Mouse (Mus musculus): ENCODE results near the gene Zfhx2. TPM values are rescaled to one million over a fixed set of nuclear protein-coding genes. Genes with fewer than 3 reads are reported as not detected.

Gene Zfhx2
- polyA plus RNA-seq, 1 experiment: 4.4 TPM

DNA sequence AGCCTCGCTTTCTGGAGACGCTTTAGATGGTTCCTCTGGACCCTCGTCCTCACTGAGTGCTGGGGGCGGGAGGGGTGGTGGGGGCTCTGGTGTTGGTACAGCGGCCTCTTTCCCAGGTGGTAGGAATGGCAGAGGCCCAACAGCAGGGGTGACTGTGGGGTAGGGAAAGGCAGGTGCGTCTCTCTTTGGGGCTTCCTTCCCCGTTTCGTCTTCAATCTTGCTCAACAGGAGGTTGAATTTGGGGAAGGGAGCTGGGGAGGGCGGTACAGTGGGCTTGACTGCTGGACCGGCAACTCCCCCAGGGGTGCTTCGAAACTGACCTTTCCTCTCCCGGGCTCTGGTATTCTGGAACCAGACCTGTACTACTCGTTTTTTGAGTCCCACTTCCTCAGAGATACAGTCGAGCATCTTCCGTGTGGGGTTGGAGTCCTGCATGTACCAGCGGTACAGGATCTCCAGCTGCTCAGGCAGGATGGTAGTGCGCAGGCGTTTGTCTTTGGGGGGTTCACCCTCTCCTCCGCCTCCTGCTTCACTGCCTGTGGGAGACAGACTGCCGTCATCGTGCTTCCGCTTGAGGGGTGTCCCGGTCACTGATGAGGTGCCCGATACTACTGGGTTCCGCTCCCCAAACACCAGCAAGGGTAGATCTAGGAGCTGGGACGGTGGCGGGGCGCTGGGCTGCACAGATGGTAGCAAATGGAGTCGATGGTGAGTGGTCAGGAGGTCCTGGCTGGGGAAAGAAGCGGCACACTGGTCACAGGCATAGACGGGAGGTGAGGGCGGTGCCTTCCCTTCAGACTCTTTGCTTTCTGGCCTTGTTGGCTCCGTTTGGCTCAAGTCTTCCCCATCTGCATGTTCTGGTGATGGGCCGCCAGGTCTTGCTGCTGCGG, 27.4 kb downstream of the Zfhx2 start:
- Histone ChIP-seq H3K27me3 (ENCODE audit: control insufficient read depth, insufficient read depth, low read length) (no peaks in the 10 kb centered on the region), H3K4me1 (ENCODE audit: control insufficient read depth, insufficient read depth, low read length) (peaks cover 10% of the 10 kb centered on the region), H3K4me3 (ENCODE audit: control insufficient read depth, low read depth, low read length) (peak overlapping the region; percentile 30), H3K27ac (ENCODE audit: control insufficient read depth, insufficient read depth, low read depth, low read length) (no peak overlapping the region), H3K36me3 (ENCODE audit: control insufficient read depth, insufficient read depth, low read length) (no peaks in the 10 kb centered on the region)
- TF ChIP-seq POLR2A (IDR thresholded peaks at IDR 0.05; ENCODE audit: control insufficient read depth, low read depth, low read length) (no peak), CTCF (IDR thresholded peaks at IDR 0.05; ENCODE audit: control insufficient read depth, insufficient read depth, insufficient replicate concordance, low read depth, low read length) (no peak)

GRCm38 (mm10) chr14:55063581-55064381, 28.3 kb downstream of the Zfhx2 start:
- H3K4me1 ChIP-seq (ENCODE audit: control insufficient read depth, insufficient read depth, low read length): peaks cover 10% of the 10 kb centered on the region
- no peaks in the 10 kb centered on the region for H3K36me3 ChIP-seq (ENCODE audit: control insufficient read depth, insufficient read depth, low read length)
- TF ChIP-seq POLR2A (IDR thresholded peaks at IDR 0.05; ENCODE audit: control insufficient read depth, low read depth, low read length): no peak; the same call in 1 of the 2 replicates
- TF ChIP-seq CTCF (IDR thresholded peaks at IDR 0.05; ENCODE audit: control insufficient read depth, insufficient read depth, insufficient replicate concordance, low read depth, low read length): no peak
- no peaks in the 10 kb centered on the region for H3K27me3 ChIP-seq (ENCODE audit: control insufficient read depth, insufficient read depth, low read length)
- H3K4me3 ChIP-seq (ENCODE audit: control insufficient read depth, low read depth, low read length): peak overlapping the region; percentile 11
- H3K27ac ChIP-seq (ENCODE audit: control insufficient read depth, insufficient read depth, low read depth, low read length): no peak overlapping the region

- Histone ChIP-seq H3K4me3 (ENCODE audit: control insufficient read depth, low read depth, low read length) (peak overlapping the region; percentile 11), H3K27ac (ENCODE audit: control insufficient read depth, insufficient read depth, low read depth, low read length) (no peak overlapping the region), H3K27me3 (ENCODE audit: control insufficient read depth, insufficient read depth, low read length) (no peaks in the 10 kb centered on the region), H3K36me3 (ENCODE audit: control insufficient read depth, insufficient read depth, low read length) (no peaks in the 10 kb centered on the region), H3K4me1 (ENCODE audit: control insufficient read depth, insufficient read depth, low read length) (peaks cover 10% of the 10 kb centered on the region)
- TF ChIP-seq CTCF (IDR thresholded peaks at IDR 0.05; ENCODE audit: control insufficient read depth, insufficient read depth, insufficient replicate concordance, low read depth, low read length): no peak
- TF ChIP-seq POLR2A (IDR thresholded peaks at IDR 0.05; ENCODE audit: control insufficient read depth, low read depth, low read length): no peak
Observed at GRCm38 (mm10) chr14:55063117-55063516, 29.0 kb downstream of the Zfhx2 start.

DNA sequence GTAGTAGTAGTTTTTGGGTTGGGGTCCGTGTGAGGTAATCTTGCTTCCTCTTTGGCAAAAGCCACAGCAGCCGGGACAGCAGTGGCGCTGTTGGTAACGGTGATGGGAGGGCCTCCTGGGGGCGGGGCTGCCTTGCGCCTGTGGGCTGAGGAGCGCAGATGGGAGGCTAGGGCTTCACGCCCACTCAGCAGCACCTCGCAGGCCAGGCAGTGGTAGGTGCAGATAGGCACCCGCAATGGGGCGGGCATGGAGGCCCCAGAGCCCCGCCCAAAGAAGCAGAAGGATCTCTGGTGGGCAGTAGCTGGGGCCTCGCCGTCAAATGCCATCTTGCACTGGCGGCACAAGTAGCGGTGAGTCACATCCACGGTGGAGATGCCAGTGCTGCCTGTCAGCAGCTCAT, 29.5 kb downstream of the Zfhx2 start:
- Histone ChIP-seq H3K36me3 (ENCODE audit: control insufficient read depth, insufficient read depth, low read length) (no peaks in the 10 kb centered on the region), H3K4me3 (ENCODE audit: control insufficient read depth, low read depth, low read length) (peak overlapping the region; percentile 10), H3K27me3 (ENCODE audit: control insufficient read depth, insufficient read depth, low read length) (no peaks in the 10 kb centered on the region), H3K27ac (ENCODE audit: control insufficient read depth, insufficient read depth, low read depth, low read length) (no peak overlapping the region), H3K4me1 (ENCODE audit: control insufficient read depth, insufficient read depth, low read length) (peaks cover 10% of the 10 kb centered on the region)
- TF ChIP-seq CTCF (IDR thresholded peaks at IDR 0.05; ENCODE audit: control insufficient read depth, insufficient read depth, insufficient replicate concordance, low read depth, low read length) (no peak), POLR2A (IDR thresholded peaks at IDR 0.05; ENCODE audit: control insufficient read depth, low read depth, low read length) (no peak)

- H3K4me1 ChIP-seq (ENCODE audit: control insufficient read depth, insufficient read depth, low read length): peaks cover 10% of the 10 kb centered on the region
- H3K27ac ChIP-seq (ENCODE audit: control insufficient read depth, insufficient read depth, low read depth, low read length): no peak overlapping the region
- H3K4me3 ChIP-seq (ENCODE audit: control insufficient read depth, low read depth, low read length): no peak overlapping the region
- no peaks in the 10 kb centered on the region for H3K36me3 ChIP-seq (ENCODE audit: control insufficient read depth, insufficient read depth, low read length)
- H3K27me3 ChIP-seq (ENCODE audit: control insufficient read depth, insufficient read depth, low read length): no peaks in the 10 kb centered on the region
- TF ChIP-seq POLR2A (IDR thresholded peaks at IDR 0.05; ENCODE audit: control insufficient read depth, low read depth, low read length) (no peak), CTCF (IDR thresholded peaks at IDR 0.05; ENCODE audit: control insufficient read depth, insufficient read depth, insufficient replicate concordance, low read depth, low read length) (no peak)
Observed at GRCm38 (mm10) chr14:55061845-55062244, 30.3 kb downstream of the Zfhx2 start.

- H3K27ac ChIP-seq (ENCODE audit: control insufficient read depth, insufficient read depth, low read depth, low read length): no peak overlapping the region
- TF ChIP-seq CTCF (IDR thresholded peaks at IDR 0.05; ENCODE audit: control insufficient read depth, insufficient read depth, insufficient replicate concordance, low read depth, low read length) (no peak), POLR2A (IDR thresholded peaks at IDR 0.05; ENCODE audit: control insufficient read depth, low read depth, low read length) (no peak)
- no peaks in the 10 kb centered on the region; the same call in 1 of the 2 replicates for H3K4me1 ChIP-seq (ENCODE audit: control insufficient read depth, insufficient read depth, low read length)
- H3K36me3 ChIP-seq (ENCODE audit: control insufficient read depth, insufficient read depth, low read length): no peaks in the 10 kb centered on the region
- no peaks in the 10 kb centered on the region for H3K27me3 ChIP-seq (ENCODE audit: control insufficient read depth, insufficient read depth, low read length)
- H3K4me3 ChIP-seq (ENCODE audit: control insufficient read depth, low read depth, low read length): no peak overlapping the region
Observed at GRCm38 (mm10) chr14:55059931-55060330, 32.2 kb downstream of the Zfhx2 start.

DNA sequence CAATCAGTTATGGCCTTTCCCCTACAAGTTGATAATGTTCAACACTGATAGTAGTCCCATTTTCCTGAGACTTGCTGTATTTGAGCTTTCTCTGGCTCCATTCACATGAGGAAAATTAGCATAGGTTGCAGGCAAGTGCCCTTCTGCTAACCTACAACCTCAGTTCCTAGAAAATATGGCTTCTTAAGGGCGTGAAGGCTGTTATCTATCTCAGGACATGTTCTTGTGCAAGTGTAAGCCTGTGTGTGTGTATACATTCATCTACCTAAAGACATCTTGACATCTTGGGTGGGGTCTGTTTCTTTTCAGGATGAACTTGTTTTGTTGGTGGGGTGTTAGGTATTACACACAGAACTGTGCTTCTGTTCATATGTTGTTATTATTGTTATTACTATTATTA, 33.1 kb downstream of the Zfhx2 start:
- H3K4me1 ChIP-seq (ENCODE audit: control insufficient read depth, insufficient read depth, low read length): no peaks in the 10 kb centered on the region; the same call in 1 of the 2 replicates
- no peak overlapping the region for H3K4me3 ChIP-seq (ENCODE audit: control insufficient read depth, low read depth, low read length)
- no peaks in the 10 kb centered on the region for H3K27me3 ChIP-seq (ENCODE audit: control insufficient read depth, insufficient read depth, low read length)
- no peak overlapping the region for H3K27ac ChIP-seq (ENCODE audit: control insufficient read depth, insufficient read depth, low read depth, low read length)
- H3K36me3 ChIP-seq (ENCODE audit: control insufficient read depth, insufficient read depth, low read length): no peaks in the 10 kb centered on the region
- TF ChIP-seq CTCF (IDR thresholded peaks at IDR 0.05; ENCODE audit: control insufficient read depth, insufficient read depth, insufficient replicate concordance, low read depth, low read length) (no peak), POLR2A (IDR thresholded peaks at IDR 0.05; ENCODE audit: control insufficient read depth, low read depth, low read length) (no peak)
